Mouse (Mus musculus): ENCODE results near the gene Plekhf1.
A peak's percentile ranks its signal among the peaks of the same experiment; 100 is the strongest.

Plekhf1 gene

GRCm38 (mm10) chr7:38188281-38189075, 39.3 kb downstream of the Plekhf1 start:
- no peak for DNase-seq (ENCODE audit: low read depth, low spot score)

GRCm38 (mm10) chr7:38187796-38188195, 40.0 kb downstream of the Plekhf1 start:
- DNase-seq (ENCODE audit: low read depth, low spot score) = no peak

GRCm38 (mm10) chr7:38186861-38187260, 41.0 kb downstream of the Plekhf1 start:
- no peak for DNase-seq (ENCODE audit: low read depth, low spot score)

- DNase-seq (ENCODE audit: low read depth, low spot score) = no peak
Observed at GRCm38 (mm10) chr7:38184786-38185185, 43.0 kb downstream of the Plekhf1 start.

- no peak for DNase-seq (ENCODE audit: low read depth, low spot score)
Observed at GRCm38 (mm10) chr7:38184418-38184745, 43.4 kb downstream of the Plekhf1 start.

- DNase-seq (ENCODE audit: low read depth, low spot score) = peak; percentile 89
Observed at GRCm38 (mm10) chr7:38183709-38184417, 44.0 kb downstream of the Plekhf1 start.

GRCm38 (mm10) chr7:38182962-38183687, 44.7 kb downstream of the Plekhf1 start, which contains the start of gene 1600014C10Rik:
1600014C10Rik (plus strand) TSS chr7:38183217.
- peak; percentile 49 for DNase-seq (ENCODE audit: low read depth, low spot score)

- DNase-seq (ENCODE audit: low read depth, low spot score) = peak; percentile 84
Observed at GRCm38 (mm10) chr7:38182596-38182961, 45.2 kb downstream of the Plekhf1 start.

- no peak for DNase-seq (ENCODE audit: low read depth, low spot score)
Observed at GRCm38 (mm10) chr7:38181366-38181765, 46.5 kb downstream of the Plekhf1 start.

GRCm38 (mm10) chr7:38179896-38180295, 47.9 kb downstream of the Plekhf1 start:
- no peak for DNase-seq (ENCODE audit: low read depth, low spot score)

- no peak for DNase-seq (ENCODE audit: low read depth, low spot score)
Observed at GRCm38 (mm10) chr7:38176056-38176455, 51.8 kb downstream of the Plekhf1 start.

- peak; percentile 67 for DNase-seq (ENCODE audit: low read depth, low spot score)
Observed at GRCm38 (mm10) chr7:38174321-38175148, 53.3 kb downstream of the Plekhf1 start.

- peak; percentile 72 for DNase-seq (ENCODE audit: low read depth, low spot score)
Observed at GRCm38 (mm10) chr7:38173871-38174270, 53.9 kb downstream of the Plekhf1 start.

GRCm38 (mm10) chr7:38167724-38168141, 60.1 kb downstream of the Plekhf1 start:
- peak; percentile 83 for DNase-seq (ENCODE audit: low read depth, low spot score)

All from R1 (cell line).